Mouse (Mus musculus) liver, adult 2 months (tissue): ENCODE results near the gene Sorl1.

ENCODE experiments used
- CTCF ChIP-seq: fragments of 200-500 bp; IDR thresholded peaks from 2 replicates; pipeline ENCODE4 v1.5.1; 2011; ENCODE audit warnings: low read depth, low read length, control low read depth
- POLR2A ChIP-seq: fragments of 200-500 bp; IDR thresholded peaks from 2 replicates; pipeline ENCODE4 v1.6.1; 2011; ENCODE audit warnings: low read length, control low read depth; ENCODE audit not compliant: insufficient read depth; ENCODE audit errors: extremely low read depth

- TF ChIP-seq CTCF (no peak), POLR2A (no peak)
Observed at GRCm38 (mm10) chr9:41915571-41915970, 208.5 kb downstream of the Sorl1 start.
